20 mouse cellular contexts compared by ENCODE assay signal in genomic region chr2:156314811-156315210, GRCm38 (mm10). TPM values are rescaled to one million over a fixed set of nuclear protein-coding genes. Genes with fewer than 3 reads are reported as not detected.
DNase-seq lines count a peak whose midpoint lies in the region; ATAC-seq and TF ChIP-seq lines count a peak whose summit lies in the region.
"Had no signal": no experiment of that assay in that cellular context is flagged by ENCODE, and none has a peak within 500 bp of the region (broad histone marks: within the 10 kb centered on the region; RNA-seq: fewer than 3 reads in every experiment).

No protein-coding gene starts in this region.

- no peak overlapping the region for H3K27ac ChIP-seq in liver, embryonic 14.5 days
- H3K27ac ChIP-seq: embryonic facial prominence, embryonic 10.5 days; forebrain, embryonic 13.5 days; heart, adult 2 months; heart, embryonic 15.5 days; hindbrain, embryonic 14.5 days had no signal

- H3K4me3 ChIP-seq in liver, embryonic 14.5 days (ENCODE audit: insufficient read depth in 1 of 2, low read depth in 2 of 2, low read length in 2 of 2): no peak overlapping the region
- no peak overlapping the region for H3K4me3 ChIP-seq in E14TG2a.4 (replicated peaks; ENCODE audit: low read length)
- H3K4me3 ChIP-seq: embryonic facial prominence, embryonic 10.5 days; forebrain, embryonic 13.5 days; heart, adult 2 months; heart, embryonic 15.5 days had no signal

- no peak overlapping the region for H3K9ac ChIP-seq in liver, embryonic 14.5 days (replicated peaks)
- H3K9ac ChIP-seq: forebrain, embryonic 13.5 days; heart, embryonic 15.5 days; hindbrain, embryonic 14.5 days had no signal

- no peak for DNase-seq in liver, embryonic 14.5 days (ENCODE audit: low read depth in 3 of 3, low spot score in 3 of 3)
- DNase-seq in liver (no peak), ES-CJ7 (ENCODE audit: low read depth, low spot score) (peak; percentile 37)
- peak; percentile 29 for DNase-seq in induced T-regulatory cell, adult 2 months (ENCODE audit: low read depth)
- DNase-seq in kidney, adult 11 months: no peak
- DNase-seq: adrenal gland, adult 8-10 months; adrenal gland, postnatal 36 days; cerebellum, adult 2 months; cerebellum, postnatal 10 days; gastrocnemius, postnatal 14 days; heart, adult 2 months; heart, postnatal 14 days; kidney, adult 18-20 months had no signal

- H3K36me3 ChIP-seq in liver, embryonic 14.5 days (replicated peaks; ENCODE audit: control insufficient read depth, insufficient read depth, low read depth): no peaks in the 10 kb centered on the region
- peaks cover 11% of the 10 kb centered on the region for H3K36me3 ChIP-seq in E14TG2a.4 (ENCODE audit: insufficient read depth, low read length)
- H3K36me3 ChIP-seq: heart, embryonic 15.5 days had no signal

- peak; percentile 12; the same call in 1 of the 2 replicates for TF ChIP-seq CTCF in liver, embryonic 14.5 days (IDR thresholded peaks at IDR 0.05; ENCODE audit: low read depth)
- TF ChIP-seq CTCF in E14TG2a.4 (conservative IDR thresholded peaks at IDR 0.05; ENCODE audit: low read length): 0 out of 2 replicates have a peak, but pooled peaks have one; percentile 17

- no peaks in the 10 kb centered on the region for H3K27me3 ChIP-seq in liver, embryonic 14.5 days (ENCODE audit: control insufficient read depth, insufficient read depth, low read length)
- H3K27me3 ChIP-seq in E14TG2a.4 (ENCODE audit: insufficient read depth, low read length): no peaks in the 10 kb centered on the region
- H3K27me3 ChIP-seq: forebrain, embryonic 13.5 days; heart, embryonic 15.5 days had no signal

- H3K4me2 ChIP-seq in liver, embryonic 14.5 days (ENCODE audit: low read depth): no peak overlapping the region
- H3K4me2 ChIP-seq: forebrain, embryonic 13.5 days; heart, embryonic 11.5 days; heart, embryonic 15.5 days; hindbrain, embryonic 14.5 days had no signal

- no peak for ATAC-seq in liver, embryonic 14.5 days (ENCODE audit: insufficient read depth)
- ATAC-seq in activated CD4-positive, CD25-positive, alpha-beta regulatory T cell, adult 4 months: no peak
- ATAC-seq: forebrain, embryonic 13.5 days had no signal

- H3K4me1 ChIP-seq in liver, embryonic 14.5 days (replicated peaks; ENCODE audit: control insufficient read depth in 2 of 2, insufficient read depth in 2 of 2, low read length in 1 of 2): peaks cover 5 to 7% of the 10 kb centered on the region in 2 experiments
- H3K4me1 ChIP-seq in E14TG2a.4 (replicated peaks; ENCODE audit: low read depth, low read length): peaks cover 7% of the 10 kb centered on the region

- no peak for TF ChIP-seq EP300 in liver, embryonic 14.5 days (IDR thresholded peaks at IDR 0.05; ENCODE audit: low read depth)

- H3K9me3 ChIP-seq in liver, embryonic 14.5 days (ENCODE audit: control insufficient read depth, low read length): no peaks in the 10 kb centered on the region
- peaks cover 4% of the 10 kb centered on the region; the same call in 1 of the 2 replicates for H3K9me3 ChIP-seq in E14TG2a.4 (ENCODE audit: low read length)
- H3K9me3 ChIP-seq: embryonic facial prominence, embryonic 10.5 days; forebrain, embryonic 13.5 days; heart, embryonic 15.5 days had no signal

- WGBS in liver, embryonic 14.5 days (ENCODE audit: insufficient replicate concordance): 75% methylated on average over 6 of the region's 6 CpGs

RNA-seq across cellular contexts. Expression of gene Scand1, which starts 2.3 kb away (rescaled TPM):
- polyA plus RNA-seq in liver, embryonic 14.5 days (2012; rRNA removed): 36.1 and 46.7 TPM in 2 replicates
- 28.1 and 32.9 TPM in 2 replicates for polyA plus RNA-seq in liver, embryonic 14.5 days (2014; fragmentation: Nextera tagmentation; extraction: Ambion mirVana)
- 1 to 10 TPM; 2.9 to 3.7 TPM for polyA plus RNA-seq in activated CD4-positive, CD25-positive, alpha-beta regulatory T cell, adult 4 months (2017; shearing (Covaris generic))

RNA-seq across cellular contexts. Expression of gene Cnbd2, which starts 2.7 kb away (rescaled TPM):
- polyA plus RNA-seq in liver, embryonic 14.5 days (2012; rRNA removed): 0.28 and 0.51 TPM in 2 replicates
- polyA plus RNA-seq in liver, embryonic 14.5 days (2014; fragmentation: Nextera tagmentation; extraction: Ambion mirVana): 1.5 and 1.9 TPM in 2 replicates
- 1 to 10 TPM; 3.1 to 6.4 TPM for polyA plus RNA-seq in activated CD4-positive, CD25-positive, alpha-beta regulatory T cell, adult 4 months (2017; shearing (Covaris generic))

Comparison
In these comparisons a context has a peak if more than half of its experiments do, and no peak if none do; other contexts are left out.
1. DNase-seq: peak in ES-CJ7 (single experiment) and induced T-regulatory cell, adult 2 months (single experiment); none in liver, embryonic 14.5 days (0 of 3), liver (single experiment) and kidney, adult 11 months (single experiment).
2. RNA of gene Scand1, which starts 2.3 kb away (polyA plus RNA-seq): 28.1 to 46.7 TPM in liver, embryonic 14.5 days; 2.9 to 3.7 TPM in activated CD4-positive, CD25-positive, alpha-beta regulatory T cell, adult 4 months; every median in the first group is over 4 times any median in the second.